Mouse (Mus musculus): Measurements from ENCODE around the gene Ptk7.

The Ptk7 gene

GRCm38 (mm10) chr17:46521963-46522668, 107.2 kb downstream of the Ptk7 start:
- DNase-seq (ENCODE audit: low spot score) = no peak

DNA sequence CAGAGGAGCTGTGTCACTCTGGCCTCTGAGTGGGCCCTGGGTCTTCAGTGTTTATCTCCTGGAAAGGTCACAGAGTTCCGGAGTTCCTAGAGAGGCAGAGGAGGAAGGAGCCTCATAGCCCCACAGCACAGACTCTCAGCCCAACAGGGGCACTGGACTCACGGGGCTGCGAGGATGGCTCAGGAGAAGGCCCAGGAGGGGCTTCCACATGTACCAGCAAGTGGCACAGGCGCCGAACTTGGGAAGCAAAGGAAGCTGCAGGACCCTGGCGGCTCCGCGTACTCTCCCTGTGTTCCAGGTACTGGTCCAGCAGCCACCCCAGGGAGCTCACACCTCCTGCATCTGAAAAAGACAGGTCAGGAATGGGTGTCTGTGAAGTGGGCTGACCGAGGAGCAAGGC, 108.1 kb downstream of the Ptk7 start:
- no peak for DNase-seq (ENCODE audit: low spot score)

- no peak for DNase-seq (ENCODE audit: low spot score)
Measured at GRCm38 (mm10) chr17:46520385-46520979, 108.8 kb downstream of the Ptk7 start.

GRCm38 (mm10) chr17:46519971-46520370, 109.3 kb downstream of the Ptk7 start:
- DNase-seq (ENCODE audit: low spot score) = no peak

Measured in urinary bladder, postnatal 25 days (tissue).